Mouse (Mus musculus) heart, adult 2 months (tissue): ENCODE results near the gene Sipa1l1.

Source experiments
- EP300 ChIP-seq: fragments of 200-500 bp; IDR thresholded peaks from 2 replicates; pipeline ENCODE4 v1.6.1; 2011; ENCODE audit warnings: low read depth, low read length, control low read depth; ENCODE audit not compliant: insufficient read depth
- POLR2A ChIP-seq: fragments of 200-500 bp; IDR thresholded peaks from 2 replicates; pipeline ENCODE4 v1.6.1; 2011; ENCODE audit warnings: mild to moderate bottlenecking, low read depth, low read length, control low read depth; ENCODE audit not compliant: insufficient read depth

DNA sequence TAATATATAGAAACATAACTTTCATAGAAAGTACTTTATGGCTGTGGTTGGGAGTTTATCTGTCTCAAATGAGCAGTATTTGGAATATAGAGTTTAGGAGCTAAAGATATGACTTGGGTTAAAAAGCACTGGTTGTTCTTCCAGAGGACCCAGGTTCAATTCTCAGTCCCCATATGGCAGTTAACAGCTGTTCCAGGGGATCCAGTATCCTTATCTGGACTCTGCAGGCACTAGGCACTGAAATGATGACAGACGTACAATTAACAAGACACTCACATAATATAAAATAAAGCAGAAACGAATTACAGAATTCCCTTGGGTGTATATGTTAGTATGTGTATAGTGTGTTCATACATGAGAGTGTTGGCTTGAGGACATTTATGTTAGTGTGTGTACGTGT, 64.1 kb downstream of the Sipa1l1 start:
- TF ChIP-seq POLR2A (no peak), EP300 (no peak)
